Mouse (Mus musculus) stomach, embryonic 16.5 days (tissue): Measurements from ENCODE around the gene Hist1h2bn. TPM values are rescaled to one million over a fixed set of nuclear protein-coding genes. Genes with fewer than 3 reads are reported as not detected.
A peak's percentile ranks its signal among the peaks of the same experiment; 100 is the strongest.
"Not testable (repeated sequence)": the region's sequence is repeated elsewhere in the genome, so short reads cannot be mapped to it uniquely, and the experiment has no call there.

Experiments used
- ATAC-seq: fragments of 200-750 bp; cut with Nextera tagmentation; 2 replicates; pipeline ENCODE4 v1.8.0; 2017; ENCODE audit warnings: moderate number of reproducible peaks, moderate TSS enrichment; ENCODE audit not compliant: insufficient read depth, low FRiP score
- H3K27ac ChIP-seq: fragments of 300-500 bp; sonication (generic); 2 replicates; pipeline ENCODE4 v1.5.1; 2014; ENCODE audit warnings: low read length
- H3K27me3 ChIP-seq: fragments of 300-500 bp; sonication (generic); 2 replicates; pipeline ENCODE4 v1.6.1; 2014; ENCODE audit warnings: low read length, control low read depth, mixed read lengths; ENCODE audit not compliant: control insufficient read depth, insufficient read depth
- H3K36me3 ChIP-seq: fragments of 300-500 bp; sonication (generic); 2 replicates; pipeline ENCODE4 v1.6.1; 2014; ENCODE audit warnings: low read length; ENCODE audit not compliant: control insufficient read depth, insufficient read depth
- H3K4me1 ChIP-seq: fragments of 300-500 bp; sonication (generic); 2 replicates; pipeline ENCODE4 v1.6.1; 2014; ENCODE audit warnings: low read length, control low read depth, mixed read lengths; ENCODE audit not compliant: control insufficient read depth, insufficient read depth
- H3K4me2 ChIP-seq: fragments of 300-500 bp; sonication (generic); 2 replicates; pipeline ENCODE4 v1.6.1; 2014; ENCODE audit warnings: low read depth, low read length, mixed read lengths
- H3K4me3 ChIP-seq: fragments of 300-500 bp; sonication (generic); replicated peaks from 2 replicates; pipeline ENCODE4 v1.5.1; 2014; ENCODE audit warnings: mild to moderate bottlenecking, low read length
- H3K9ac ChIP-seq: fragments of 300-500 bp; sonication (generic); 2 replicates; pipeline ENCODE4 v1.6.1; 2014; ENCODE audit warnings: low read length
- H3K9me3 ChIP-seq: fragments of 300-500 bp; sonication (generic); replicated peaks from 2 replicates; pipeline ENCODE4 v1.6.1; 2016; ENCODE audit warnings: low read length, control low read depth; ENCODE audit not compliant: control insufficient read depth
- WGBS: fragments of 180-500 bp; shearing (Covaris S2); extraction: QIAGEN DNeasy Blood & Tissue Kit; methylation state at CpG from one replicate; pipeline ENCODE4 v1.1.7; 2014; 5-methylcytosine and 5-hydroxymethylcytosine counted together
- polyA plus RNA-seq: library from polyadenylated mRNA; unstranded; fragments of >200 nt; fragmentation: Nextera tagmentation; extraction: Ambion mirVana; gene quantifications from 2 replicates; pipeline ENCODE4 v1.2.1, GENCODE M21; 2015

Gene Hist1h2bn
- polyA plus RNA-seq, 1 experiment from 2014 or later: 2.9 TPM

DNA sequence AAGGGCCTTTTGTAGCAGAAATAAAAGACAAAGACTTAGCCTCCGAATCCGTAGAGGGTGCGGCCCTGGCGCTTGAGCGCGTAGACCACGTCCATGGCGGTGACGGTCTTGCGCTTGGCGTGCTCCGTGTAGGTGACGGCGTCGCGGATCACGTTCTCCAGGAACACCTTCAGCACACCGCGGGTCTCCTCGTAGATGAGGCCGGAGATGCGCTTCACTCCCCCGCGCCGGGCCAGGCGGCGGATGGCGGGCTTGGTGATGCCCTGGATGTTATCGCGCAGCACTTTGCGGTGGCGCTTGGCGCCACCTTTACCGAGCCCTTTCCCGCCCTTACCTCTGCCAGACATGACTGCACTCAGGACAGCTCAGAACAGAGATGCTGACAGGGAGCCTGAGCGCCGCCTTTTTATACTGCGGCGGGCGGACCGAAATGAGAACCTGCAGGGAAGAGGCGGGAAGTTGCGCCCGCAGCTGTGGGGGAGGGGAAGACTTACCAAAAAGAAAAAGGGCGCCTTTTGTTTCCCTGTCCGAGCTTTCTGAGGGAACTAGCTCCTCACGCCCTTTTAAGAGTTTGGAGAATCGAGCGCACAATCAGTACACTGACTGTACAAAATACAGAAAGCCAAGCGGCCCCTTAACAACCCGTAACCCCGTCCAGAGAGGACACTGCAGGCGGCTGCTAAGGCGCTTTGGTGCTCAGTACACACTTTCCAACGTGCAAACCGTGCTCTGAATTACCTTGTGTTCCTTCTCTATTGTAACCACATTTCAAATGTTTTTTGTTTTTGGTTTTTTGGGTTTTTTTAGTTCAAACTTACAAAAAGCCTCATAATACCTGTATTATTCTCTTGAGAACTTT lies 3.5 kb upstream of the Hist1h2bn start, which contains the start of gene Hist1h4k:
Gene Hist1h4k, minus strand, starts transcription at position 347 of the 859 bp plus-strand sequence.
- H3K36me3 ChIP-seq, H3K9me3 ChIP-seq, H3K27me3 ChIP-seq: not testable (repeated sequence)
- Histone ChIP-seq H3K27ac (peak within 1 kb of the TSS; percentile 95), H3K4me2 (peak within 1 kb of the TSS; percentile 74), H3K9ac (peak within 1 kb of the TSS; percentile 73), H3K4me1 (peaks cover 20% of the 10 kb centered on the region), H3K4me3 (peak within 1 kb of the TSS; percentile 59)
- peak; percentile 83 for ATAC-seq
- WGBS: under 1% methylated on average over 38 of the region's 56 CpGs

DNA sequence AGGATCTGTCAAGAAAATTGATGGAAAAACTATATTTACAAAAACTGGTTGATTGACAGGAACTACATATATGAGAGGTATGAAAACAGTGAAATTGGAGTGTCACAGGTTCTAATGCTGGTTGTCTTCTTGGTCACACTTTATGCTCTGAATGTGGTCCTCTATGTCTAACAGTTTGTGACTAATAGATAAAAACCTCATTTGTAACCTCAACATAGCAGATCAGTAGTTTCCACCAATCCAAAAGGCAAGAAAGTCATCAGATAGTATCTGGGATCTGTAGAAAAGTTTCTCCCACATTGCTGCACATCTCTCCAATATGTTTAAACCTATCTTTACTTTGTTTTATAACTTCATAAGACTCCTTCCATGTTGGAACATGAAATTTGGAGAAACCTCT lies 2.5 kb upstream of the Hist1h2bn start:
- ATAC-seq: no peak
- no peaks in the 10 kb centered on the region for H3K9me3 ChIP-seq
- no peak overlapping the region for H3K9ac ChIP-seq
- H3K27ac ChIP-seq: no peak overlapping the region
- H3K27me3 ChIP-seq: no peaks in the 10 kb centered on the region
- no peak overlapping the region for H3K4me3 ChIP-seq
- no peak overlapping the region for H3K4me2 ChIP-seq
- no peaks in the 10 kb centered on the region for H3K36me3 ChIP-seq
- H3K4me1 ChIP-seq: peaks cover 20% of the 10 kb centered on the region

DNA sequence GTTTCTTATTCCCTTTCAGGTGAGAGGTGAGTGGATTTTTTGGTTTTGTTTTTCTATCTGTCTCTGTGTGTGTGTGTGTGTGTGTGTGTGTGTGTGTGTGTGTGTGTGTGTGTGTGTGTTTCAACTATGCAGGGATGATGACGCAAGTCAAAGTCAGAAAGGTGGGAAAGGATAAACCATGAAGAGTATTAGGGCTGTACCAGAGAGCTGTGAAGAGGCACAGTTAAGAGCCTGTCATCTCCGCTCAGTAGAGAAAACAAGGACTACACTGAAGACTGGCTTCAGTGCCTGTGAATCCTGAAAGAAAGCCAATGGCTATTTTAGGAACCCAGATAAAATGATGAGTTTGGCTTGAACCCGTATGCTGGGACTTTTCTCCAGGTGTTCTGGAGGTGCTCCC lies 2.1 kb upstream of the Hist1h2bn start:
- no peak overlapping the region for H3K9ac ChIP-seq
- no peak overlapping the region for H3K4me3 ChIP-seq
- no peak for ATAC-seq
- H3K36me3 ChIP-seq: no peaks in the 10 kb centered on the region
- 71% methylated on average over 3 of the region's 3 CpGs for WGBS
- no peaks in the 10 kb centered on the region for H3K9me3 ChIP-seq
- no peaks in the 10 kb centered on the region for H3K27me3 ChIP-seq
- H3K27ac ChIP-seq: peak overlapping the region; percentile 95
- peak overlapping the region; percentile 79 for H3K4me2 ChIP-seq
- H3K4me1 ChIP-seq: peaks cover 20% of the 10 kb centered on the region

DNA sequence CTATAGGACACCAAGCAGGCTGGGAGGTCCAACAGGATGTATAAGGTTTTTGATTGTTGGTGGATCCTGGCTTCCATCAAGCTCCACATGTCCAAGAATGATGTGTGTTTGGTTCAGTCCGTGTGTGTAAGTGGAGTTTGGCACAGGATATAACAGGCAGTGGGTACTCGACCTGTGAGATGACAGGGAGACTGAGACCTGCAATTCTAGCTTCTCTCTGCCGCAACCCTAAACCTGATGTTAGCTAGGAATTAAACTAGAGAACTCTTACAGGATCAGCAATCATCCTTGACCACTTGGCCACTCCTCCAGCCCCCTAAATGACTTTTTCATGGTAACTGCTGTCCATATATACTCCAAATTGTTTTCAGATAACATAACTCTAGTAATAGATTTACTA lies 1.6 kb upstream of the Hist1h2bn start:
- Histone ChIP-seq H3K9ac (no peak overlapping the region; the same call in 1 of the 2 replicates), H3K4me3 (peak overlapping the region; percentile 50; the same call in 1 of the 2 replicates), H3K4me2 (peak overlapping the region; percentile 79), H3K36me3 (no peaks in the 10 kb centered on the region), H3K27ac (peak overlapping the region; percentile 95), H3K4me1 (peaks cover 20% of the 10 kb centered on the region), H3K27me3 (no peaks in the 10 kb centered on the region), H3K9me3 (no peaks in the 10 kb centered on the region)
- ATAC-seq: no peak
- whole genome bisulfite sequencing: 35% methylated on average over 3 of the region's 3 CpGs

DNA sequence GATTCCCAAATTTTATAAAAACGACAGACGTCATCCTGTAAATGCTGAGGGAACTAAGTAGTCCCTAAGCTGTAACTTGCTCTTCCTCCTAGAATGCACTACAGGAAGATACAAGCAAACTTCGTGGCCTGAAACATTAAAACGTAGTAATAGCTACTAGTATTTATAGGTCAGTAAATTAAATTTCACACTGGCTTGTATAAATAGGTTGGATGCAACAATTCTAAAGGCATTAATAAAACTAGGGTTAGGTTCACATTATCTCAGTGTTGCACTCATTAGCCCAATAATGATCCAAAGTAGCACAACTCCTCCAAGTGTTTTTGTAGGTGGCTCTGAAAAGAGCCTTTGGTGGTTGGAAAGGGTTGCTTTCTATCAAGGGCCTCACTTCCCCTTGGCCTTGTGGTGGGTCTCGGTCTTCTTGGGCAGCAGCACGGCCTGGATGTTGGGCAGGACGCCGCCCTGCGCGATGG lies 836 bp upstream of the Hist1h2bn start:
- Histone ChIP-seq H3K9ac (peak overlapping the region; percentile 74), H3K4me3 (peak overlapping the region; percentile 50), H3K4me1 (peaks cover 20% of the 10 kb centered on the region), H3K27me3 (no peaks in the 10 kb centered on the region), H3K9me3 (no peaks in the 10 kb centered on the region), H3K27ac (peak overlapping the region; percentile 95), H3K36me3 (no peaks in the 10 kb centered on the region), H3K4me2 (peak overlapping the region; percentile 79)
- 3% methylated on average over 10 of the region's 10 CpGs for WGBS
- no peak for ATAC-seq

DNA sequence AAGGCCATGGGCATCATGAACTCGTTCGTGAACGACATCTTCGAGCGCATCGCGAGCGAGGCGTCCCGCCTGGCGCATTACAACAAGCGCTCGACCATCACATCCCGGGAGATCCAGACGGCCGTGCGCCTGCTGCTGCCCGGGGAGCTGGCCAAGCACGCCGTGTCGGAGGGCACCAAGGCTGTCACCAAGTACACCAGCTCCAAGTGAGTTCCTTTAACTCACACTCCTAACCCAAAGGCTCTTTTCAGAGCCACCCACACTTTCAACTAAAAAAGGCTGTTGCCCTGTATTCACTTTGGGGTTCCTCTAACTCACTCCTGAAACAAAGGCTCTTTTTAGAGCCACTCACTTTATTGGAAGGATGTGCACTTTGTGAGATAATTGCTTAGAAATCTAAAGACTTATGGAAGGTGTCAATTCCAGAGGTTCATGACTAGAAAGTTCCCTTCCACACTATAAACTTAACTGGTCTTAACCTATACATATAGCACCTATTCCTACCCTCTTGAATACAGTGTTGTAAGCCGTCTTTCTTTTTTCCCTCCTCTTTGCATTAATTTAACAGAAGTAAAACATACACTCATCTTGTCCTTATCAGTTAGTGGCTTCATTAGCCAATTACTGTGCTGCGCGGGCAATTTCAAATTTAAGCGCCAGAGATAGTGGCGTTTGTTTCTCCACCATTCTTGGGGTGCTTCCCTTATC lies 525 bp downstream of the Hist1h2bn start:
- not testable (repeated sequence) for H3K9me3 ChIP-seq, H3K27me3 ChIP-seq, ATAC-seq, H3K36me3 ChIP-seq
- Histone ChIP-seq H3K4me2 (peak overlapping the region; percentile 79), H3K4me3 (peak overlapping the region; percentile 52), H3K4me1 (peaks cover 15% of the 10 kb centered on the region), H3K9ac (peak overlapping the region; percentile 66), H3K27ac (peak overlapping the region; percentile 89)
- under 1% methylated on average over 21 of the region's 26 CpGs for WGBS

DNA sequence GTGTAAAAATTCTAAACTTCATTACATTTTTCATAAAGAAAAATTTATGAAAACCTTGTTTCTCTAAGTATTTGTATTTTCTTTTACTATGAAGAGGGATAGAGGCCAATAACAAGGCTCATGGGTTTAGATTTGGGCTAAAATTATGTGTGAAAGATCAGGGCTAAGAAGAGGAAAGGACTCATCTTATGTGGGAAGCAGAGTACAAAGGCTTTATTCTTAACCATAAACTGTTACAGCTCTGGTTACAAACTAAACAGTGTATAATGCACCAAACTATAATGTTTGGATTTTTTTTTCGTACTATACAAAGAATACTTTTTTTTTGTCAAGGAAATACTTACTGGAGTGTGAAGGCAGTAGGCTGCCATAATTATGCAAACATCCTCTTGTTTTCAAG lies 1.8 kb downstream of the Hist1h2bn start:
- Histone ChIP-seq H3K9ac (no peak overlapping the region), H3K36me3 (no peaks in the 10 kb centered on the region), H3K4me2 (no peak overlapping the region), H3K27ac (no peak overlapping the region), H3K4me3 (no peak overlapping the region), H3K27me3 (no peaks in the 10 kb centered on the region), H3K9me3 (no peaks in the 10 kb centered on the region), H3K4me1 (peaks cover 13% of the 10 kb centered on the region)
- 69% methylated on average over 1 of the region's 1 CpGs for WGBS
- ATAC-seq: no peak

DNA sequence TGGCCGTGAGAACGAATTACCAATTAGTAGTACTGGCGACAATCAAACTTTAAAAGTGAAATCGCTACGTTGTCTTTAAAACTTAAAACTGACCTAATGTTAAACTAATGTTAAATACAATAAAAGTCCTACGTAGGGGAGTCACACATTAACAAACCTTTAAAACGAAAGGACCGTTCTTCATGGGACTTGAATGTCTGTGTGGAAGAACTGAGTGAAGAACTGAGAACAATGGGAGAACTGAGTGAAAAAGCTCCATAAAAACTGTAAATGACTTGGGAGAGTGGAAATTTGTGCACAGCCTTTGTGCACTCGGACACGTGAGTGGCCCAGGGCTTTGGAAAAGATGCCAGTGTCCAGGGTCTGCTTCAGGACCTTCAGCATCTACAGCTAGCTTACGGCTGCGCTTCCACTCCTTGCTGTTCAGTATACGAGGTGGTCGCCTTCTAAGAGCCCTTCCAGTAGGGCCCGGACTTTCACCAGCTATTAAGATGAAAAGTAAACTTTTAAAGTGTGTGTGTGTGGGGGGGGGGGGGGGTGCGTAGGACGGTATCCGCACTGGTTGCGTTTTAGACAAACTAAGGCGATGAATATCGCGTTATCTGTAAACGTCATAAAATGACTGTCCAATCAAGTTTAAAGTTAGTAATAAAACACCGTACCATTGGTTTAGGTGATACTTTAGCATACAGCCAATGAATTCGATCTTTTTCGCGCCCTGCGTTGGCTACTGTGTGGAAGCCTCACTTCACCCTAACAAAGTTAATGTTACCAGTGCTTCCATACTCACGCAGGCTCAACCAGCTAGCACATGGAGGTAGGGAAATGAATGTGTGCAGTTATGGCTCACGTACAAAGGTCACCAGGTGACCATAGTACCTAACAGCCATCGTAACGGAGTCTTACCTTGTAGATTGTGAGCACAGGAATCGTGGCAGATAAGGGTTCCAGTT lies 25.2 kb downstream of the Hist1h2bn start:
- ATAC-seq: peak; percentile 88
- peak overlapping the region; percentile 96 for H3K27ac ChIP-seq
- H3K36me3 ChIP-seq: no peaks in the 10 kb centered on the region
- H3K4me2 ChIP-seq: peak overlapping the region; percentile 93
- WGBS: 2% methylated on average over 33 of the region's 33 CpGs
- H3K9ac ChIP-seq: peak overlapping the region; percentile 85
- H3K4me1 ChIP-seq: peaks cover 27% of the 10 kb centered on the region
- H3K4me3 ChIP-seq: peak overlapping the region; percentile 52
- no peaks in the 10 kb centered on the region for H3K9me3 ChIP-seq
- no peaks in the 10 kb centered on the region for H3K27me3 ChIP-seq
